ENCODE assay signal across 12 mouse cellular contexts in genomic region chr7:134703704-134704103, GRCm38 (mm10). TPM values are rescaled to one million over a fixed set of nuclear protein-coding genes. Genes with fewer than 3 reads are reported as not detected.
DNase-seq lines count a peak whose midpoint lies in the region; ATAC-seq lines count a peak whose summit lies in the region.
"Had no signal": no experiment of that assay in that cellular context is flagged by ENCODE, and none has a peak within 500 bp of the region (broad histone marks: within the 10 kb centered on the region; RNA-seq: fewer than 3 reads in every experiment).

No protein-coding gene starts in this region.

- peaks cover 8% of the 10 kb centered on the region for H3K4me1 ChIP-seq in neural tube, embryonic 15.5 days

- no peak overlapping the region for H3K4me2 ChIP-seq in neural tube, embryonic 15.5 days
- H3K4me2 ChIP-seq: hindbrain, embryonic 12.5 days; limb, embryonic 12.5 days had no signal

- H3K9me3 ChIP-seq in neural tube, embryonic 15.5 days (replicated peaks), result no peaks in the 10 kb centered on the region
- H3K9me3 ChIP-seq: embryonic facial prominence, embryonic 10.5 days; hindbrain, embryonic 12.5 days; limb, embryonic 12.5 days had no signal

- no peak overlapping the region for H3K27ac ChIP-seq in neural tube, embryonic 15.5 days (replicated peaks)
- H3K27ac ChIP-seq: embryonic facial prominence, embryonic 10.5 days; hindbrain, embryonic 12.5 days; limb, embryonic 12.5 days had no signal

- ATAC-seq in neural tube, embryonic 15.5 days (ENCODE audit: low FRiP score), result no peak
- ATAC-seq: forebrain, embryonic 14.5 days had no signal

- no peaks in the 10 kb centered on the region for H3K36me3 ChIP-seq in neural tube, embryonic 15.5 days
- H3K36me3 ChIP-seq: embryonic facial prominence, embryonic 10.5 days; hindbrain, embryonic 12.5 days; limb, embryonic 12.5 days had no signal

- H3K4me3 ChIP-seq in neural tube, embryonic 15.5 days (replicated peaks), result no peak overlapping the region
- H3K4me3 ChIP-seq: embryonic facial prominence, embryonic 10.5 days; hindbrain, embryonic 12.5 days; limb, embryonic 12.5 days had no signal

- H3K9ac ChIP-seq in neural tube, embryonic 15.5 days (replicated peaks), result no peak overlapping the region
- H3K9ac ChIP-seq: hindbrain, embryonic 12.5 days; limb, embryonic 12.5 days had no signal

- WGBS in neural tube, embryonic 15.5 days, result 87% methylated on average over 2 of the region's 2 CpGs

- peak; percentile 4 for DNase-seq in cerebellum, adult 9-11 months
- no peak for DNase-seq in cerebellum, postnatal 14 days
- DNase-seq in right cerebral cortex, adult 18-20 months, result peak; percentile 23
- no peak for DNase-seq in right cerebral cortex, postnatal 25 days
- DNase-seq in kidney, postnatal 36 days, result peak; percentile 81 to 87
- DNase-seq in testis, postnatal 10 days (ENCODE audit: low spot score), result peak; percentile 69
- DNase-seq in thymus, postnatal 10 days (ENCODE audit: low spot score in 2 of 2), result no peak

- no peaks in the 10 kb centered on the region for H3K27me3 ChIP-seq in neural tube, embryonic 15.5 days (replicated peaks)
- H3K27me3 ChIP-seq: hindbrain, embryonic 12.5 days; limb, embryonic 12.5 days had no signal

RNA-seq across cellular contexts. Expression of gene Dock1, which starts 33.2 kb away (rescaled TPM):
- 5.7 and 9.2 TPM in 2 replicates for polyA plus RNA-seq in neural tube, embryonic 15.5 days (2015; fragmentation: Nextera tagmentation; extraction: Ambion mirVana)

Comparison
In these comparisons a context has a peak if more than half of its experiments do, and no peak if none do; other contexts are left out.
1. DNase-seq: peak in cerebellum, adult 9-11 months (single experiment), right cerebral cortex, adult 18-20 months (single experiment), kidney, postnatal 36 days (2 of 2) and testis, postnatal 10 days (single experiment); none in cerebellum, postnatal 14 days (0 of 2), right cerebral cortex, postnatal 25 days (single experiment) and thymus, postnatal 10 days (0 of 2).